Mouse (Mus musculus) kidney, adult 2 months (tissue): Measurements from ENCODE around the gene Zmym4.

Experiments
- CTCF ChIP-seq: fragments of 200-500 bp; conservative IDR thresholded peaks from 2 replicates; pipeline ENCODE4 v1.5.1; 2011; ENCODE audit warnings: low read depth, mild to moderate bottlenecking, control low read depth, low read length, moderate library complexity, mixed read lengths; ENCODE audit not compliant: insufficient read depth, insufficient read length
- POLR2A ChIP-seq: fragments of 200-500 bp; IDR thresholded peaks from one replicate; pipeline ENCODE4 v1.6.1; 2011; ENCODE audit warnings: low read depth, low read length, control low read depth

- TF ChIP-seq CTCF (no peak), POLR2A (no peak)
These were observed 37.4 kb upstream of the Zmym4 start for GRCm38 (mm10) chr4:127005113-127005936.
